Mouse (Mus musculus) MEL (cell line): ENCODE results near the gene Kcnc4.

Experiments
- CTCF ChIP-seq, 3 experiments: IDR thresholded peaks in 2 of 3; conservative IDR thresholded peaks in 1 of 3; 2 replicates each; pipeline ENCODE4 v1.5.1; 2011 to 2012; ENCODE audit warnings: low read length in 3 of 3, low read depth in 2 of 3, mild to moderate bottlenecking in 2 of 3, improper control_type of control experiment in 1 of 3, inconsistent platforms in 1 of 3, mixed read lengths in 1 of 3, moderate library complexity in 1 of 3; ENCODE audit not compliant: control insufficient read depth in 1 of 3, insufficient read depth in 1 of 3, poor library complexity in 1 of 3, severe bottlenecking in 1 of 3
- E2F4 ChIP-seq: IDR thresholded peaks from 2 replicates; pipeline ENCODE4 v1.6.1; 2011; ENCODE audit warnings: low read depth, low read length, improper control_type of control experiment, borderline replicate concordance
- EP300 ChIP-seq, 2 experiments: IDR thresholded peaks; 2 replicates each; pipeline ENCODE4 v1.6.1; 2011; ENCODE audit warnings: improper control_type of control experiment in 2 of 2, low read length in 2 of 2, low read depth in 1 of 2, mild to moderate bottlenecking in 1 of 2
- ETS1 ChIP-seq: IDR thresholded peaks from 2 replicates; pipeline ENCODE4 v1.6.1; 2012; ENCODE audit warnings: low read depth, mild to moderate bottlenecking, inconsistent platforms, low read length, improper control_type of control experiment, moderate library complexity
- GATA1 ChIP-seq: IDR thresholded peaks from 2 replicates; pipeline ENCODE4 v1.6.1; 2011; ENCODE audit warnings: low read depth, low read length, improper control_type of control experiment
- HCFC1 ChIP-seq: IDR thresholded peaks from 2 replicates; pipeline ENCODE4 v1.6.1; 2012; ENCODE audit warnings: low read depth, mild to moderate bottlenecking, inconsistent platforms, low read length, improper control_type of control experiment, moderate library complexity
- JUND ChIP-seq: IDR thresholded peaks from 2 replicates; pipeline ENCODE4 v1.6.1; 2011; ENCODE audit warnings: low read depth, mild to moderate bottlenecking, improper control_type of control experiment, low read length
- MAX ChIP-seq: IDR thresholded peaks from 2 replicates; pipeline ENCODE4 v1.6.1; 2011; ENCODE audit warnings: low read length, improper control_type of control experiment
- MAZ ChIP-seq: IDR thresholded peaks from 2 replicates; pipeline ENCODE4 v1.6.1; 2012; ENCODE audit warnings: low read depth, mild to moderate bottlenecking, inconsistent platforms, low read length, improper control_type of control experiment
- POLR2A ChIP-seq, 2 experiments: IDR thresholded peaks; 2 replicates each; pipeline ENCODE4 v1.6.1; 2011 to 2012; ENCODE audit warnings: low read length in 2 of 2, mild to moderate bottlenecking in 2 of 2, control low read depth in 1 of 2, improper control_type of control experiment in 1 of 2, low read depth in 1 of 2, moderate library complexity in 1 of 2; ENCODE audit not compliant: control insufficient read depth in 1 of 2, insufficient read depth in 1 of 2, poor library complexity in 1 of 2
- USF1 ChIP-seq: IDR thresholded peaks from 2 replicates; pipeline ENCODE4 v1.6.1; 2014; ENCODE audit warnings: low read depth, mild to moderate bottlenecking, inconsistent platforms, low read length, improper control_type of control experiment, moderate library complexity
- ZMIZ1 ChIP-seq: IDR thresholded peaks from 2 replicates; pipeline ENCODE4 v1.6.1; 2012; ENCODE audit warnings: low read depth, mild to moderate bottlenecking, inconsistent platforms, low read length, improper control_type of control experiment, moderate library complexity

DNA sequence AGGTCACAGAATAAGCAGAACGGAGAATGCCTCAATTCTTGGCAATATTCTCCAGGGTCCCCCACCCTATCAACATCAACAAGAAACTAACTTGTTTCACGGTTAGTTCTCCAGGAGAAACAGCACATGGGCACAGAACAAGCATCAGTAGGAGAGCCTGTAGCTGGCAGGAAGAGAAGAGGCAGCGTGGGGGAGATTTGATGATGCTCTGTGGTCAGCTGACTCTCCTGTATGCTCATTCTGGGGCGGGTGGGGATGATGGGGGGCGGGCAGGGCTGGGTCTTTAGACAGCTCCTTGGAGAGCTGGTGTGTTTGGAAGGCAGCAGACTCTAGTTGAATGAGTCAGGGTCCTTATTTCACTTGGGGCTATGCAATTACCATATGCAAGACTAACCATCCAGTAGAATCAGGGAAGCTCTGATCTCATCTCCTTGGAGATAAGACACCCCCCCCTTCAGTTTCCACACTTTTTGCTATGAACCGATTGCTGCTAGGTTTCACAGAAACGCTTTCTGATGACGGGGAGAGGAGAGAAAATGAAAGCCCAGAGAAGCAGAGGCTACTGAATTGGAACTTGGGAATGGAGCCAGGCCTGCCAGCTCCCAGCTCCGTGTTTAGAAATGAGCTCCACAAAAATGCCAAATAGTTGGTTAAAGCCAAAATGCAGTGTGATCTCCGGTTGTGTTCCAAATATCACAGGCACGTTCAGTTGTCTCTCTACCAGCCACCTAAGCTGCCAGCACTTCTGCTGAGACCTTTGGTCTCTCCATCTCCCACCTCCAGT is 34.9 kb downstream of the Kcnc4 start:
- TF ChIP-seq HCFC1 = no peak
- no peak for TF ChIP-seq POLR2A (IDR thresholded peaks at IDR 0.05; ENCODE audit: control insufficient read depth in 1 of 2, insufficient read depth in 1 of 2, low read depth in 1 of 2, low read length in 2 of 2, poor library complexity in 1 of 2)
- no peak for TF ChIP-seq E2F4
- TF ChIP-seq CTCF (IDR thresholded peaks at IDR 0.05 in 2 of 3, conservative IDR thresholded peaks at IDR 0.05 in 1 of 3; ENCODE audit: control insufficient read depth in 1 of 3, insufficient read depth in 1 of 3, low read depth in 2 of 3, low read length in 3 of 3, poor library complexity in 1 of 3, severe bottlenecking in 1 of 3) = no peak
- no peak for TF ChIP-seq EP300 (IDR thresholded peaks at IDR 0.05; ENCODE audit: low read depth in 1 of 2, low read length in 2 of 2)
- no peak for TF ChIP-seq ETS1
- TF ChIP-seq MAZ = no peak
- no peak for TF ChIP-seq JUND
- TF ChIP-seq GATA1 = no peak
- no peak for TF ChIP-seq USF1
- no peak for TF ChIP-seq MAX
- TF ChIP-seq ZMIZ1 = no peak
